Mouse (Mus musculus) lung, embryonic 14.5 days (tissue): ENCODE measurements at regions not wholly inside any gene's neighbourhood (a gene's known extent, or its start where the extent isn't known, plus 50 kb on each side); places are given as distances from the start of the nearest gene placed in this dataset.
A peak's percentile ranks its signal among the peaks of the same experiment; 100 is the strongest.
"Not testable (repeated sequence)": the region's sequence is repeated elsewhere in the genome, so short reads cannot be mapped to it uniquely, and the experiment has no call there.

Experiments
- ATAC-seq: fragments of 200-750 bp; cut with Nextera tagmentation; 2 replicates; pipeline ENCODE4 v1.8.0; 2017; ENCODE audit warnings: mild to moderate bottlenecking, moderate TSS enrichment, moderate library complexity; ENCODE audit not compliant: insufficient read depth
- DNase-seq: peaks from one replicate; pipeline ENCODE4 v3.0.0-alpha.2; 2015
- H3K27ac ChIP-seq: fragments of 300-500 bp; sonication (generic); 2 replicates; pipeline ENCODE4 v1.5.1; 2014; ENCODE audit warnings: low read depth, mild to moderate bottlenecking, moderate library complexity
- H3K27me3 ChIP-seq: fragments of 300-500 bp; sonication (generic); 2 replicates; pipeline ENCODE4 v1.6.1; 2014; ENCODE audit warnings: low read length, control low read depth; ENCODE audit not compliant: insufficient read depth
- H3K36me3 ChIP-seq: fragments of 300-500 bp; sonication (generic); 2 replicates; pipeline ENCODE4 v1.6.1; 2014; ENCODE audit warnings: control low read depth; ENCODE audit not compliant: insufficient read depth
- H3K4me1 ChIP-seq: fragments of 300-500 bp; sonication (generic); 2 replicates; pipeline ENCODE4 v1.6.1; 2014; ENCODE audit warnings: antibody characterized with exemption, control low read depth; ENCODE audit not compliant: insufficient read depth
- H3K4me2 ChIP-seq: fragments of 300-500 bp; sonication (generic); 2 replicates; pipeline ENCODE4 v1.6.1; 2014; ENCODE audit warnings: mild to moderate bottlenecking
- H3K4me3 ChIP-seq: fragments of 300-500 bp; sonication (generic); 2 replicates; pipeline ENCODE4 v1.5.1; 2014; ENCODE audit warnings: low read depth, low read length
- H3K9ac ChIP-seq: fragments of 300-500 bp; sonication (generic); 2 replicates; pipeline ENCODE4 v1.6.1; 2014
- H3K9me3 ChIP-seq: fragments of 300-500 bp; sonication (generic); 2 replicates; pipeline ENCODE4 v1.6.1; 2016; ENCODE audit warnings: low read depth, low read length, control low read depth
- CTCF ChIP-seq: IDR thresholded peaks from 2 replicates; pipeline ENCODE4 v1.5.1; 2016; ENCODE audit warnings: antibody characterized with exemption, low read depth
- WGBS: fragments of 180-500 bp; shearing (Covaris S2); extraction: QIAGEN DNeasy Blood & Tissue Kit; methylation state at CpG from one replicate; pipeline ENCODE4 v1.1.7; 2014; 5-methylcytosine and 5-hydroxymethylcytosine counted together

DNA sequence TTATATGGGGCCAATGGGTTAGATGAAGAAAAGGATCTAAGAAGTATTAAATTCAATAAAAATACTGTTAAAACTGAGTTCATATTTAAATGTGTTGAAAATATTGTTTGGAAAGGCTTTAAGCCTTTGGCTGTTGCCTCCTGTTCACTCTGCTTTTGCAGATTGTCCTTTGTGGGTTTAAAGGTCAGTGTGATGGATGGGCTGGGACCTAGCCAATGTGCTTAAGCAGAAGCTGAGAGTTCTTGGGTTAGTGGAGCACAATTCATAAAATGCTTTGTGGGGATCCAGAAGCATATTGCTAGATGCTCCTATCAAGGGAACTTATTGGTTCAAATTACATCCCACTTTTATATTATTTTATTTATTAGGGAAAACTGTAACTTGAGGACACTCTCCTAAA is 402.4 kb upstream of the Stxbp6 start:
- TF ChIP-seq CTCF: no peak
- ATAC-seq: no peak

DNA sequence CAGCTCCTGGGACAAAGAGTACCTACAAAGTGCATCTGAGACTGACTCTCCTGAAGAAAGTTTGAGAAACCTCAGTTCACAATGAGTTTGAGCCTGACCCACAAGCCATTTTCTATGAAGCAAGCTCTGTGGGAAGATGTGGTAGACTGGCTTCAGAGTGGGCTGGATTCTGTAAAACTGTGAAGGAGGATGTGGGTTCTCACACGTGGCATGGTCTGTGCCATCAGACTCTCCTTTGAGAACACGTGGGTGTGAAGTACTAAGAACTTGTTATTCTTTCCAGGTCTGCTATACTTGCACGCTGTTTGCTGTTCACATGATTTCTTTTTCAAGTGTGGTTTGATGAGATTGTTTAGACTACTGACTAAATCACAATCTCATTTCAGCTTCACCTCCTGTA is 393.6 kb upstream of the Stxbp6 start:
- Histone ChIP-seq H3K9me3 (no peaks in the 10 kb centered on the region), H3K27me3 (no peaks in the 10 kb centered on the region), H3K36me3 (no peaks in the 10 kb centered on the region), H3K27ac (no peak overlapping the region), H3K4me2 (no peak overlapping the region), H3K4me1 (no peaks in the 10 kb centered on the region), H3K9ac (no peak overlapping the region), H3K4me3 (no peak overlapping the region)
- DNase-seq (no peak), ATAC-seq (no peak)
- 44% methylated on average over 3 of the region's 3 CpGs for WGBS
- no peak for TF ChIP-seq CTCF

More for the DNA sequence above, 402.4 kb upstream of the Stxbp6 start:
- no peaks in the 10 kb centered on the region for H3K36me3 ChIP-seq
- no peak overlapping the region for H3K4me2 ChIP-seq
- no peaks in the 10 kb centered on the region for H3K4me1 ChIP-seq
- no peak overlapping the region for H3K27ac ChIP-seq
- no peak overlapping the region for H3K4me3 ChIP-seq
- H3K9ac ChIP-seq: no peak overlapping the region
- DNase-seq: no peak
- no peaks in the 10 kb centered on the region for H3K9me3 ChIP-seq
- H3K27me3 ChIP-seq: no peaks in the 10 kb centered on the region

DNA sequence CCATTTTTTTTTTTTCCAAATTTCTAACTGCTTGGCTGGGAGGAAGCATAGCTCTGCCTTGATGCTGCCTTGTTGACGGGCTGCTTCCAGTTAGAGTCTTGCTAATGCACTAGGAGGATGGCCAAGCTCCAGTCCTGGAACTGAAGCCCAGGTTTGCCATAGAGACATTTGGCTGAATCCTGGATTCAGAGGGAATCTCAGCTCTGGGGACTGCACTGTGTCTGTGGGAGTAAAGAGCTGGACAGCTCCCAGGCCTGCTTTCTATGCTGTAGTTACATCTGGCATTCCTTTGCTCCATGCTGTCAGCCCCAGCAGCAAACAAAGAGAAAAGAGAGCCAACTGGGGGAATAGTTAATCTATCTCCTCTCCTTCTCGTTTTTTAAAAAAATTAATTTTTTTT is 392.5 kb upstream of the Stxbp6 start:
- no peak for TF ChIP-seq CTCF
- H3K9ac ChIP-seq: no peak overlapping the region
- peak; percentile 80 for ATAC-seq
- H3K27ac ChIP-seq: no peak overlapping the region
- H3K36me3 ChIP-seq: no peaks in the 10 kb centered on the region
- no peak overlapping the region for H3K4me2 ChIP-seq
- H3K4me1 ChIP-seq: no peaks in the 10 kb centered on the region
- DNase-seq: peak; percentile 77
- 19% methylated on average over 2 of the region's 2 CpGs for WGBS
- H3K9me3 ChIP-seq: no peaks in the 10 kb centered on the region
- no peaks in the 10 kb centered on the region for H3K27me3 ChIP-seq
- no peak overlapping the region for H3K4me3 ChIP-seq

GRCm38 (mm10) chr12:45466066-45466465 is 391.6 kb upstream of the Stxbp6 start:
- Histone ChIP-seq H3K9ac (no peak overlapping the region), H3K27me3 (no peaks in the 10 kb centered on the region), H3K4me3 (no peak overlapping the region), H3K4me2 (no peak overlapping the region), H3K27ac (no peak overlapping the region), H3K9me3 (no peaks in the 10 kb centered on the region), H3K36me3 (no peaks in the 10 kb centered on the region), H3K4me1 (no peaks in the 10 kb centered on the region)
- peak; percentile 25 for DNase-seq
- 0 out of 2 replicates have a peak, but pooled peaks have one; percentile 24 for TF ChIP-seq CTCF
- WGBS: 71% methylated on average over 3 of the region's 3 CpGs
- no peak for ATAC-seq

GRCm38 (mm10) chr12:45464952-45465351 is 390.4 kb upstream of the Stxbp6 start:
- no peak overlapping the region for H3K9ac ChIP-seq
- H3K4me1 ChIP-seq: no peaks in the 10 kb centered on the region
- ATAC-seq (no peak), DNase-seq (no peak)
- no peaks in the 10 kb centered on the region for H3K36me3 ChIP-seq
- no peak overlapping the region for H3K27ac ChIP-seq
- no peak for TF ChIP-seq CTCF
- WGBS: 70% methylated on average over 2 of the region's 2 CpGs
- H3K4me2 ChIP-seq: no peak overlapping the region
- H3K27me3 ChIP-seq: no peaks in the 10 kb centered on the region
- H3K9me3 ChIP-seq: no peaks in the 10 kb centered on the region
- H3K4me3 ChIP-seq: no peak overlapping the region

DNA sequence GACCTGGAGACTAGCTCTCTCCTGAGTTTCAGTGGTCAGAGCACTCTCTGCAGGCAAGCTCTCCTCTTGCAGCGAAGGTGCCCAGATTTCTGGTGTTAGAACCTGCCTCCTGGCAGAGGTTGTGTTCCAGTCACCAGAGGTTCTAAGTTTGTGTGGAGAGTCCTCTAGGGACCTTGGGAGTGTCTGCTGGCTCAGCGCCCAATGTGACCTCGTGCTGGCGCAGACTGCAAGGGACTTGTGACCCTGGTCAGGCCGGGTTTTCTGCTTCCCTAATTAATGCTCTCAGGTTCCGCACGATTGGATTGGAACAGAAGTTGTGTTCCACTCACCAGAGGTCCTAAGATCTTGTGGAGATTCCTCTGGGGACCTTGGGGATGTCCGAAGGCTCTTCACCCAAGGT is 384.2 kb upstream of the Stxbp6 start:
- H3K27ac ChIP-seq, H3K4me1 ChIP-seq, DNase-seq, H3K9me3 ChIP-seq, H3K4me2 ChIP-seq, H3K4me3 ChIP-seq, H3K27me3 ChIP-seq, H3K36me3 ChIP-seq, H3K9ac ChIP-seq, ATAC-seq: not testable (repeated sequence)
- WGBS: 81% methylated on average over 8 of the region's 8 CpGs

- Histone ChIP-seq H3K4me2 (no peak overlapping the region), H3K27me3 (no peaks in the 10 kb centered on the region), H3K9ac (no peak overlapping the region), H3K4me3 (no peak overlapping the region), H3K9me3 (no peaks in the 10 kb centered on the region), H3K27ac (no peak overlapping the region), H3K4me1 (no peaks in the 10 kb centered on the region), H3K36me3 (no peaks in the 10 kb centered on the region)
- peak; percentile 44; the same call in 1 of the 2 replicates for ATAC-seq
- TF ChIP-seq CTCF: peak; percentile 74
- 50% methylated on average over 8 of the region's 8 CpGs for WGBS
- DNase-seq: peak; percentile 78
These were observed 369.1 kb upstream of the Stxbp6 start for GRCm38 (mm10) chr12:45443512-45444190.
